Comparison of ENCODE assay signal across 8 mouse cellular contexts in the genomic region with DNA sequence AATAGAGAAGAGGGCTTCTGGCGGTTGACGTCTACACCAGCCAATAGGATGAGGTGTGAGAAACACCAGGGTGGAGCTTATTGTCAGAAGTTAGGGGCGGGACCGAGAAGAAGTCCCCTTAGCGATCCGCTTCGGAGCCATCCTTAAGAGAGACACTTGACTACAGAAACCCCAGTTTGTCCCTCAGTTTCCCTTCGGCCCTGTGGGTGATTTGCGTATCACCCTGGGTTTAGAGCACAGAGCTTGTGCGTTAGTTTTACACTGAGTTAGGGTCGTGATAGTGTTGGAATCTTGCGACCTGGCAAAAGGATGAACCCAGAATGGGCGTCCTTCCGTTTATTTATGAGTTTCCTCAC. TPM values are rescaled to one million over a fixed set of nuclear protein-coding genes. Genes with fewer than 3 reads are reported as not detected.
DNase-seq lines count a peak whose midpoint lies in the region; ATAC-seq and TF ChIP-seq lines count a peak whose summit lies in the region.

No protein-coding gene starts in this region.

- TF ChIP-seq EP300 in CH12.LX (IDR thresholded peaks at IDR 0.05; ENCODE audit: low read length), result no peak

- DNase-seq in heart, postnatal 36 days, result no peak
- no peak for DNase-seq in CH12.LX (ENCODE audit: extremely low read depth)
- no peak for DNase-seq in ovary, adult 18-20 months (ENCODE audit: low spot score)
- DNase-seq in cerebellum, adult 11-12 months, result no peak

- H3K4me2 ChIP-seq in heart, embryonic 11.5 days, result peak overlapping the region; percentile 79
- peak overlapping the region; percentile 90 for H3K4me2 ChIP-seq in CH12.LX (ENCODE audit: insufficient read depth, low read depth, poor library complexity, severe bottlenecking)
- peak overlapping the region; percentile 86 for H3K4me2 ChIP-seq in forebrain, embryonic 15.5 days (replicated peaks)
- H3K4me2 ChIP-seq in liver, embryonic 16.5 days (ENCODE audit: low read depth, low read length), result peak overlapping the region; percentile 78

- intact Hi-C loops in heart, postnatal 36 days (cut with DNase I), result loop anchor here (5.0 kb wide), 1 partner anchor 134 kb away; no protein-coding TSS in a partner anchor

- H3K36me3 ChIP-seq in heart, embryonic 11.5 days (ENCODE audit: control insufficient read depth, insufficient read depth, low read length), result peaks cover 9% of the 10 kb centered on the region; the same call in 1 of the 2 replicates
- peaks cover 0 to 56% of the 10 kb centered on the region in 2 experiments for H3K36me3 ChIP-seq in CH12.LX (replicated peaks in 1 of 2; ENCODE audit: control insufficient read depth in 1 of 2, insufficient read depth in 1 of 2, low read length in 1 of 2)
- no peaks in the 10 kb centered on the region for H3K36me3 ChIP-seq in forebrain, embryonic 15.5 days
- no peaks in the 10 kb centered on the region; the same call in 1 of the 2 replicates for H3K36me3 ChIP-seq in liver, embryonic 16.5 days (ENCODE audit: control insufficient read depth, insufficient read depth)

- no peak for ATAC-seq in heart, embryonic 11.5 days (replicated peaks; ENCODE audit: insufficient number of reproducible peaks, low FRiP score, low TSS enrichment)
- no peak for ATAC-seq in forebrain, embryonic 15.5 days (replicated peaks)
- ATAC-seq in liver, embryonic 16.5 days (ENCODE audit: low read depth), result no peak
- no peak for ATAC-seq in monocyte, adult 5-6 weeks (replicated peaks; ENCODE audit: insufficient number of reproducible peaks, low FRiP score, low TSS enrichment, poor library complexity, severe bottlenecking)

- TF ChIP-seq POLR2A in CH12.LX (IDR thresholded peaks at IDR 0.05; ENCODE audit: low read depth, low read length), result peak; percentile 54; the same call in 1 of the 2 replicates

- in situ Hi-C loops in CH12.LX (cut with MboI; ENCODE audit: low pct_ligation_motif_present, low pct_unique_long_range_greater_than_20kb, low sequenced_read_pairs), result no loop called here

- H3K27ac ChIP-seq in heart, embryonic 11.5 days (ENCODE audit: low read depth, low read length), result peak overlapping the region; percentile 100
- peak overlapping the region; percentile 33; the same call in 1 of the 2 replicates for H3K27ac ChIP-seq in CH12.LX (ENCODE audit: insufficient read depth, low read depth)
- peak overlapping the region; percentile 100 for H3K27ac ChIP-seq in forebrain, embryonic 15.5 days (replicated peaks)
- H3K27ac ChIP-seq in liver, embryonic 16.5 days (ENCODE audit: low read length), result peak overlapping the region; percentile 93

- peak overlapping the region; percentile 91 for H3K9ac ChIP-seq in heart, embryonic 11.5 days (ENCODE audit: low read depth, low read length)
- H3K9ac ChIP-seq in CH12.LX (ENCODE audit: insufficient read depth, low read depth), result peak overlapping the region; percentile 95
- H3K9ac ChIP-seq in forebrain, embryonic 15.5 days (replicated peaks), result peak overlapping the region; percentile 51
- peak overlapping the region; percentile 85 for H3K9ac ChIP-seq in liver, embryonic 16.5 days (ENCODE audit: low read depth, low read length)

- peaks cover 14% of the 10 kb centered on the region for H3K4me1 ChIP-seq in heart, embryonic 11.5 days (ENCODE audit: control insufficient read depth, insufficient read depth, low read length)
- H3K4me1 ChIP-seq in CH12.LX (ENCODE audit: control insufficient read depth in 1 of 2, insufficient read depth in 2 of 2), result peaks cover 0 to 32% of the 10 kb centered on the region in 2 experiments; a peak in 2 of 4 replicates
- H3K4me1 ChIP-seq in forebrain, embryonic 15.5 days, result peaks cover 26% of the 10 kb centered on the region
- peaks cover 48% of the 10 kb centered on the region for H3K4me1 ChIP-seq in liver, embryonic 16.5 days (ENCODE audit: control insufficient read depth, low read depth, low read length)

- peak overlapping the region; percentile 62 for H3K4me3 ChIP-seq in heart, embryonic 11.5 days (ENCODE audit: low read depth, low read length)
- H3K4me3 ChIP-seq in CH12.LX (replicated peaks in 1 of 3; ENCODE audit: low read depth in 2 of 3, low read length in 2 of 3, poor library complexity in 1 of 3), result peak overlapping the region; percentile 75 to 95 (median 81)
- peak overlapping the region; percentile 65 for H3K4me3 ChIP-seq in forebrain, embryonic 15.5 days
- H3K4me3 ChIP-seq in liver, embryonic 16.5 days (ENCODE audit: low read depth, low read length), result peak overlapping the region; percentile 77

- peaks cover 17% of the 10 kb centered on the region for H3K79me2 ChIP-seq in CH12.LX (replicated peaks; ENCODE audit: control insufficient read depth, extremely low read depth, insufficient read depth, poor library complexity, severe bottlenecking)

- 0% methylated on average over 14 of the region's 14 CpGs for WGBS in heart, embryonic 11.5 days (ENCODE audit: insufficient replicate concordance)
- WGBS in forebrain, embryonic 15.5 days, result under 1% methylated on average over 14 of the region's 14 CpGs
- WGBS in liver, embryonic 16.5 days (ENCODE audit: insufficient replicate concordance), result 0% methylated on average over 14 of the region's 14 CpGs

- no peaks in the 10 kb centered on the region for H3K9me3 ChIP-seq in heart, embryonic 11.5 days (replicated peaks; ENCODE audit: control insufficient read depth, low read length)
- H3K9me3 ChIP-seq in CH12.LX (replicated peaks; ENCODE audit: low read length), result no peaks in the 10 kb centered on the region
- H3K9me3 ChIP-seq in forebrain, embryonic 15.5 days, result no peaks in the 10 kb centered on the region
- no peaks in the 10 kb centered on the region for H3K9me3 ChIP-seq in liver, embryonic 16.5 days (replicated peaks; ENCODE audit: control insufficient read depth, low read length)

- no peaks in the 10 kb centered on the region for H3K27me3 ChIP-seq in heart, embryonic 11.5 days (ENCODE audit: control insufficient read depth, insufficient read depth, low read length)
- H3K27me3 ChIP-seq in CH12.LX (replicated peaks), result no peaks in the 10 kb centered on the region
- no peaks in the 10 kb centered on the region for H3K27me3 ChIP-seq in forebrain, embryonic 15.5 days
- H3K27me3 ChIP-seq in liver, embryonic 16.5 days (ENCODE audit: control insufficient read depth, insufficient read depth, low read depth, low read length), result no peaks in the 10 kb centered on the region

- no peak for TF ChIP-seq RAD21 in CH12.LX (IDR thresholded peaks at IDR 0.05; ENCODE audit: low read depth, low read length)

- no peak for TF ChIP-seq CTCF in CH12.LX (conservative IDR thresholded peaks at IDR 0.05 in 1 of 2, IDR thresholded peaks at IDR 0.05 in 1 of 2; ENCODE audit: low read depth in 2 of 2, low read length in 2 of 2)

- dilution Hi-C loops in CH12.LX (cut with MboI; ENCODE audit: extremely low pct_ligation_motif_present, extremely low pct_unique_long_range_greater_than_20kb, low sequenced_read_pairs), result no loop called here

RNA-seq across cellular contexts. Expression of gene Opa3, which starts 0.6 kb away (rescaled TPM):
- 41.2 and 41.6 TPM in 2 replicates for polyA plus RNA-seq in heart, embryonic 11.5 days (2014; fragmentation: Nextera tagmentation; extraction: Ambion mirVana)
- total RNA-seq in heart, postnatal 36 days (2021), result 10 to 100 TPM; 53.9 to 62.9 TPM
- total RNA-seq in CH12.LX (2012; rRNA removed) (11.9 and 15.7 TPM in 2 replicates), CH12.LX (2014; rRNA removed) (8.6 and 9.4 TPM in 2 replicates)
- polyA plus RNA-seq in CH12.LX (2012; ENCODE audit: insufficient read length, low read depth), result 20.0 and 21.2 TPM in 2 replicates
- 40.6 and 44.5 TPM in 2 replicates for polyA plus RNA-seq in forebrain, embryonic 15.5 days (2015; fragmentation: Nextera tagmentation; extraction: Ambion mirVana)
- polyA plus RNA-seq in liver, embryonic 16.5 days (2015; fragmentation: Nextera tagmentation; extraction: Ambion mirVana), result 13.2 and 14.3 TPM in 2 replicates
- total RNA-seq in monocyte, adult 5-6 weeks (2017), result 11.5 to 32.0 TPM (median 14.7 TPM) in 3 replicates

RNA-seq across cellular contexts. Expression of gene Gpr4, which starts 16.4 kb away (rescaled TPM):
- 1.3 and 1.4 TPM in 2 replicates for polyA plus RNA-seq in heart, embryonic 11.5 days (2014; fragmentation: Nextera tagmentation; extraction: Ambion mirVana)
- total RNA-seq in heart, postnatal 36 days (2021), result 10 to 100 TPM in 1 of 2 experiments, 1 to 10 TPM in 1; 7.9 to 10.6 TPM
- total RNA-seq in CH12.LX (2012; rRNA removed), result 0.04 and 0.08 TPM in 2 replicates
- total RNA-seq in CH12.LX (2014; rRNA removed), result not detected in 2 replicates
- 0.14 and 0.31 TPM in 2 replicates for polyA plus RNA-seq in CH12.LX (2012; ENCODE audit: insufficient read length, low read depth)
- 2.2 and 2.4 TPM in 2 replicates for polyA plus RNA-seq in forebrain, embryonic 15.5 days (2015; fragmentation: Nextera tagmentation; extraction: Ambion mirVana)
- polyA plus RNA-seq in liver, embryonic 16.5 days (2015; fragmentation: Nextera tagmentation; extraction: Ambion mirVana), result 0.49 and 0.60 TPM in 2 replicates
- 0.19 to 0.32 TPM in 2 of 3 replicates, not detected in the other for total RNA-seq in monocyte, adult 5-6 weeks (2017)

RNA-seq across cellular contexts. Expression of gene Vasp, which starts 42.8 kb away (rescaled TPM):
- 61.9 and 102 TPM in 2 replicates for polyA plus RNA-seq in heart, embryonic 11.5 days (2014; fragmentation: Nextera tagmentation; extraction: Ambion mirVana)
- total RNA-seq in heart, postnatal 36 days (2021), result 10 to 100 TPM; 32.6 to 36.1 TPM
- 109 and 114 TPM in 2 replicates for total RNA-seq in CH12.LX (2012; rRNA removed)
- total RNA-seq in CH12.LX (2014; rRNA removed), result 122 and 125 TPM in 2 replicates
- 191 and 240 TPM in 2 replicates for polyA plus RNA-seq in CH12.LX (2012; ENCODE audit: insufficient read length, low read depth)
- polyA plus RNA-seq in forebrain, embryonic 15.5 days (2015; fragmentation: Nextera tagmentation; extraction: Ambion mirVana), result 37.6 and 39.5 TPM in 2 replicates
- 32.8 and 33.0 TPM in 2 replicates for polyA plus RNA-seq in liver, embryonic 16.5 days (2015; fragmentation: Nextera tagmentation; extraction: Ambion mirVana)
- 230 to 263 TPM (median 254 TPM) in 3 replicates for total RNA-seq in monocyte, adult 5-6 weeks (2017)

RNA-seq across cellular contexts. Expression of gene Ppm1n, which starts 51.1 kb away (rescaled TPM):
- 0.34 TPM in 1 of 2 replicates, not detected in the other for polyA plus RNA-seq in heart, embryonic 11.5 days (2014; fragmentation: Nextera tagmentation; extraction: Ambion mirVana)
- total RNA-seq in heart, postnatal 36 days (2021), result not detected
- total RNA-seq in CH12.LX (2012; rRNA removed) (not detected in 2 replicates), CH12.LX (2014; rRNA removed) (not detected in 2 replicates)
- not detected in 2 replicates for polyA plus RNA-seq in CH12.LX (2012; ENCODE audit: insufficient read length, low read depth)
- polyA plus RNA-seq in forebrain, embryonic 15.5 days (2015; fragmentation: Nextera tagmentation; extraction: Ambion mirVana), result 0.19 and 0.31 TPM in 2 replicates
- 0.11 TPM in 1 of 2 replicates, not detected in the other for polyA plus RNA-seq in liver, embryonic 16.5 days (2015; fragmentation: Nextera tagmentation; extraction: Ambion mirVana)
- 1.9 TPM in 1 of 3 replicates, not detected in the others for total RNA-seq in monocyte, adult 5-6 weeks (2017)

RNA-seq across cellular contexts. Expression of gene Eml2, which starts 52.5 kb away (rescaled TPM):
- polyA plus RNA-seq in heart, embryonic 11.5 days (2014; fragmentation: Nextera tagmentation; extraction: Ambion mirVana), result 5.4 and 6.9 TPM in 2 replicates
- 10 to 100 TPM; 34.3 to 44.4 TPM for total RNA-seq in heart, postnatal 36 days (2021)
- total RNA-seq in CH12.LX (2012; rRNA removed) (32.4 and 52.4 TPM in 2 replicates), CH12.LX (2014; rRNA removed) (12.3 and 15.6 TPM in 2 replicates)
- polyA plus RNA-seq in CH12.LX (2012; ENCODE audit: insufficient read length, low read depth), result 29.1 and 30.8 TPM in 2 replicates
- 8.2 and 12.5 TPM in 2 replicates for polyA plus RNA-seq in forebrain, embryonic 15.5 days (2015; fragmentation: Nextera tagmentation; extraction: Ambion mirVana)
- polyA plus RNA-seq in liver, embryonic 16.5 days (2015; fragmentation: Nextera tagmentation; extraction: Ambion mirVana), result 4.0 and 5.0 TPM in 2 replicates
- total RNA-seq in monocyte, adult 5-6 weeks (2017), result 9.4 to 12.2 TPM (median 9.9 TPM) in 3 replicates

Comparison
In these comparisons a context has a peak if more than half of its experiments do, and no peak if none do; other contexts are left out.
1. H3K27ac ChIP-seq: peak in every context shown above with its lines; median percentile 100 in heart, embryonic 11.5 days; 100 in forebrain, embryonic 15.5 days; 93 in liver, embryonic 16.5 days; 33 in CH12.LX.